Mouse (Mus musculus): ENCODE measurements around the gene Agps. TPM values are rescaled to one million over a fixed set of nuclear protein-coding genes. Genes with fewer than 3 reads are reported as not detected.
A peak's percentile ranks its signal among the peaks of the same experiment; 100 is the strongest.

The Agps gene
- polyA plus RNA-seq, 1 experiment from 2014 or later = 14.2 TPM

GRCm38 (mm10) chr2:75832781-75833180 is 804 bp downstream of the Agps start:
- no peaks in the 10 kb centered on the region for H3K27me3 ChIP-seq (replicated peaks; ENCODE audit: insufficient read depth, low read length)
- peak overlapping the region; percentile 60 for H3K4me3 ChIP-seq (ENCODE audit: low read depth, low read length)
- no peak for ATAC-seq
- no peaks in the 10 kb centered on the region for H3K36me3 ChIP-seq (ENCODE audit: insufficient read depth, low read length)
- no peaks in the 10 kb centered on the region for H3K9me3 ChIP-seq (ENCODE audit: low read length)
- 0% methylated on average over 5 of the region's 5 CpGs for WGBS
- H3K4me1 ChIP-seq (ENCODE audit: insufficient read depth, low read depth, low read length) = peaks cover 8% of the 10 kb centered on the region; the same call in 1 of the 2 replicates
- H3K9ac ChIP-seq (replicated peaks; ENCODE audit: low read depth) = peak overlapping the region; percentile 85
- peak overlapping the region; percentile 81 for H3K4me2 ChIP-seq (replicated peaks; ENCODE audit: low read depth, low read length)
- DNase-seq (ENCODE audit: low spot score) = peak; percentile 44
- H3K27ac ChIP-seq (ENCODE audit: low read length) = peak overlapping the region; percentile 81
- no peak for TF ChIP-seq CTCF (IDR thresholded peaks at IDR 0.05)
- no peak for TF ChIP-seq EP300 (IDR thresholded peaks at IDR 0.05)

- Histone ChIP-seq H3K27me3 (replicated peaks; ENCODE audit: insufficient read depth, low read length) (no peaks in the 10 kb centered on the region), H3K36me3 (ENCODE audit: insufficient read depth, low read length) (no peaks in the 10 kb centered on the region), H3K4me1 (ENCODE audit: insufficient read depth, low read depth, low read length) (peaks cover 12% of the 10 kb centered on the region; the same call in 1 of the 2 replicates), H3K27ac (ENCODE audit: low read length) (no peak overlapping the region), H3K4me2 (replicated peaks; ENCODE audit: low read depth, low read length) (no peak overlapping the region), H3K4me3 (ENCODE audit: low read depth, low read length) (no peak overlapping the region), H3K9me3 (ENCODE audit: low read length) (no peaks in the 10 kb centered on the region), H3K9ac (replicated peaks; ENCODE audit: low read depth) (no peak overlapping the region)
- no peak for TF ChIP-seq EP300 (IDR thresholded peaks at IDR 0.05)
- no peak for TF ChIP-seq CTCF (IDR thresholded peaks at IDR 0.05)
- DNase-seq (ENCODE audit: low spot score) (no peak), ATAC-seq (no peak)
- 71% methylated on average over 2 of the region's 2 CpGs for WGBS
Measured at GRCm38 (mm10) chr2:75834492-75834891, 2.5 kb downstream of the Agps start.

GRCm38 (mm10) chr2:75842302-75842701 is 10.3 kb downstream of the Agps start:
- H3K9ac ChIP-seq (replicated peaks; ENCODE audit: low read depth) = no peak overlapping the region
- peaks cover 6% of the 10 kb centered on the region; the same call in 1 of the 2 replicates for H3K4me1 ChIP-seq (ENCODE audit: insufficient read depth, low read depth, low read length)
- H3K27me3 ChIP-seq (replicated peaks; ENCODE audit: insufficient read depth, low read length) = no peaks in the 10 kb centered on the region
- 66% methylated on average over 2 of the region's 2 CpGs for WGBS
- no peak overlapping the region for H3K27ac ChIP-seq (ENCODE audit: low read length)
- no peak overlapping the region for H3K4me2 ChIP-seq (replicated peaks; ENCODE audit: low read depth, low read length)
- no peak for DNase-seq (ENCODE audit: low spot score)
- H3K36me3 ChIP-seq (ENCODE audit: insufficient read depth, low read length) = no peaks in the 10 kb centered on the region
- no peak for ATAC-seq
- no peak for TF ChIP-seq EP300 (IDR thresholded peaks at IDR 0.05)
- TF ChIP-seq CTCF (IDR thresholded peaks at IDR 0.05) = no peak
- H3K4me3 ChIP-seq (ENCODE audit: low read depth, low read length) = no peak overlapping the region
- H3K9me3 ChIP-seq (ENCODE audit: low read length) = no peaks in the 10 kb centered on the region

GRCm38 (mm10) chr2:75847708-75848107 is 15.7 kb downstream of the Agps start:
- DNase-seq (ENCODE audit: low spot score) (peak; percentile 87), ATAC-seq (peak; percentile 50; the same call in 1 of the 2 replicates)
- Histone ChIP-seq H3K9ac (replicated peaks; ENCODE audit: low read depth) (no peak overlapping the region), H3K4me3 (ENCODE audit: low read depth, low read length) (no peak overlapping the region), H3K27me3 (replicated peaks; ENCODE audit: insufficient read depth, low read length) (no peaks in the 10 kb centered on the region), H3K4me1 (ENCODE audit: insufficient read depth, low read depth, low read length) (peaks cover 2% of the 10 kb centered on the region; the same call in 1 of the 2 replicates), H3K27ac (ENCODE audit: low read length) (no peak overlapping the region), H3K9me3 (ENCODE audit: low read length) (no peaks in the 10 kb centered on the region), H3K4me2 (replicated peaks; ENCODE audit: low read depth, low read length) (no peak overlapping the region), H3K36me3 (ENCODE audit: insufficient read depth, low read length) (no peaks in the 10 kb centered on the region)
- TF ChIP-seq CTCF (IDR thresholded peaks at IDR 0.05) = peak; percentile 59
- TF ChIP-seq EP300 (IDR thresholded peaks at IDR 0.05) = no peak
- WGBS = 77% methylated on average over 1 of the region's 1 CpGs

GRCm38 (mm10) chr2:75852483-75852882 is 20.5 kb downstream of the Agps start:
- TF ChIP-seq EP300 (IDR thresholded peaks at IDR 0.05) = no peak
- no peak for TF ChIP-seq CTCF (IDR thresholded peaks at IDR 0.05)
- Histone ChIP-seq H3K4me1 (ENCODE audit: insufficient read depth, low read depth, low read length) (no peaks in the 10 kb centered on the region), H3K4me3 (ENCODE audit: low read depth, low read length) (no peak overlapping the region), H3K9ac (replicated peaks; ENCODE audit: low read depth) (no peak overlapping the region), H3K9me3 (ENCODE audit: low read length) (no peaks in the 10 kb centered on the region), H3K27ac (ENCODE audit: low read length) (no peak overlapping the region), H3K36me3 (ENCODE audit: insufficient read depth, low read length) (0 out of 2 replicates have a peak, but pooled peaks cover 2% of the 10 kb centered on the region), H3K4me2 (replicated peaks; ENCODE audit: low read depth, low read length) (no peak overlapping the region), H3K27me3 (replicated peaks; ENCODE audit: insufficient read depth, low read length) (no peaks in the 10 kb centered on the region)
- DNase-seq (ENCODE audit: low spot score) = no peak
- ATAC-seq = no peak
- 93% methylated on average over 2 of the region's 2 CpGs for WGBS

GRCm38 (mm10) chr2:75854136-75854535 is 22.2 kb downstream of the Agps start:
- 53% methylated on average over 3 of the region's 3 CpGs for WGBS
- peak; percentile 57; the same call in 1 of the 2 replicates for ATAC-seq

GRCm38 (mm10) chr2:75861115-75861514 is 29.1 kb downstream of the Agps start:
- WGBS = 96% methylated on average over 3 of the region's 3 CpGs

More at GRCm38 (mm10) chr2:75854136-75854535, 22.2 kb downstream of the Agps start:
- no peak for TF ChIP-seq EP300 (IDR thresholded peaks at IDR 0.05)
- no peak for DNase-seq (ENCODE audit: low spot score)
- H3K4me3 ChIP-seq (ENCODE audit: low read depth, low read length) = no peak overlapping the region
- H3K9ac ChIP-seq (replicated peaks; ENCODE audit: low read depth) = no peak overlapping the region
- H3K4me2 ChIP-seq (replicated peaks; ENCODE audit: low read depth, low read length) = no peak overlapping the region
- no peaks in the 10 kb centered on the region for H3K9me3 ChIP-seq (ENCODE audit: low read length)
- H3K27ac ChIP-seq (ENCODE audit: low read length) = no peak overlapping the region
- H3K27me3 ChIP-seq (replicated peaks; ENCODE audit: insufficient read depth, low read length) = no peaks in the 10 kb centered on the region
- no peaks in the 10 kb centered on the region for H3K4me1 ChIP-seq (ENCODE audit: insufficient read depth, low read depth, low read length)
- H3K36me3 ChIP-seq (ENCODE audit: insufficient read depth, low read length) = 0 out of 2 replicates have a peak, but pooled peaks cover 2% of the 10 kb centered on the region

More at GRCm38 (mm10) chr2:75861115-75861514, 29.1 kb downstream of the Agps start:
- Histone ChIP-seq H3K36me3 (ENCODE audit: insufficient read depth, low read length) (no peaks in the 10 kb centered on the region), H3K9me3 (ENCODE audit: low read length) (no peaks in the 10 kb centered on the region), H3K27me3 (replicated peaks; ENCODE audit: insufficient read depth, low read length) (no peaks in the 10 kb centered on the region), H3K4me3 (ENCODE audit: low read depth, low read length) (no peak overlapping the region), H3K9ac (replicated peaks; ENCODE audit: low read depth) (no peak overlapping the region), H3K27ac (ENCODE audit: low read length) (no peak overlapping the region), H3K4me1 (ENCODE audit: insufficient read depth, low read depth, low read length) (no peaks in the 10 kb centered on the region), H3K4me2 (replicated peaks; ENCODE audit: low read depth, low read length) (no peak overlapping the region)
- no peak for TF ChIP-seq CTCF (IDR thresholded peaks at IDR 0.05)
- TF ChIP-seq EP300 (IDR thresholded peaks at IDR 0.05) = no peak
- ATAC-seq = no peak
- no peak for DNase-seq (ENCODE audit: low spot score)
